Mouse (Mus musculus): Measurements from ENCODE around the gene Ppp1r13b. TPM values are rescaled to one million over a fixed set of nuclear protein-coding genes. Genes with fewer than 3 reads are reported as not detected.
A peak's percentile ranks its signal among the peaks of the same experiment; 100 is the strongest.

Ppp1r13b gene
- 17.0 and 18.3 TPM in 2 replicates for polyA plus RNA-seq (2015; fragmentation: Nextera tagmentation; extraction: Ambion mirVana)

DNA sequence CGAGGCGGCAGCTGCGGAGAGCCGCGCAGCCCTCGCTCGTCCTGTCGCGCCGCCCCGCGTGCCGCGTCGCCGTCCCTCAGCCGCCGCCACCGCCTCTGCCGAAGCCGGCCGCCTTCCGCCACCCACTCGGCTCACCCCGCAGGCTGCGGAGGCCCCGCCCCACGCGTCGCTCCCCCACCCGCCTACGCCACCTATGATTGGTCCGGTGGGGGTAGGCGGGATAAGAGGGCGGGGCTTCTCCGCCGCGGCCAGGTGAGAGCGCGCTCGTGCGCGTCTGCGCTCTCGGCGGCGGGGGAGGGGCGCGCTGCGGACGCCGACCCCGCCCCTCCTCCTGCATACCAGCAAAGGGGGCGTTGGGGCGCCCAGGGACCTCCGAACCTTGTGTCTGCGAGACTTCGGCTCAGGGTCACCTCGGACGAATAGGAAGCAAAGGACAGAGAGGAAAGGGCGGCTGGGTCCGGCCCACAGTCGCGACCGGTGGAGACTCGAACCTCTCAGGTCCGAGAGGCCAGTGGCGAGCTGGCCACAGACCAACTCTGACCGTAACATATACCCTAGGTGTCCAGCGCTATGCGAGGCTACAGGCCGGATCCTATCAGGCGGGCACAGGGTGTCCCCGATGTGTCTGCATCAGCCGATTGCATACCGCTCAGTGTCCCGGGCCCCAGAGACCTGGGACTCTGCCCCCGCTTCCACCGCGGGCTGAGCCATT is at the start of gene Ppp1r13b:
Ppp1r13b (minus strand) TSS at position 141 of the 712 bp plus-strand sequence.
- DNase-seq (ENCODE audit: low spot score), result peak; percentile 96

- DNase-seq (ENCODE audit: low spot score), result no peak
Observed at GRCm38 (mm10) chr12:111956173-111956572, 48.3 kb upstream of the Ppp1r13b start.

GRCm38 (mm10) chr12:111951701-111952100 is 43.8 kb upstream of the Ppp1r13b start:
- DNase-seq (ENCODE audit: low spot score), result no peak

GRCm38 (mm10) chr12:111950486-111950885 is 42.6 kb upstream of the Ppp1r13b start:
- DNase-seq (ENCODE audit: low spot score), result no peak

DNA sequence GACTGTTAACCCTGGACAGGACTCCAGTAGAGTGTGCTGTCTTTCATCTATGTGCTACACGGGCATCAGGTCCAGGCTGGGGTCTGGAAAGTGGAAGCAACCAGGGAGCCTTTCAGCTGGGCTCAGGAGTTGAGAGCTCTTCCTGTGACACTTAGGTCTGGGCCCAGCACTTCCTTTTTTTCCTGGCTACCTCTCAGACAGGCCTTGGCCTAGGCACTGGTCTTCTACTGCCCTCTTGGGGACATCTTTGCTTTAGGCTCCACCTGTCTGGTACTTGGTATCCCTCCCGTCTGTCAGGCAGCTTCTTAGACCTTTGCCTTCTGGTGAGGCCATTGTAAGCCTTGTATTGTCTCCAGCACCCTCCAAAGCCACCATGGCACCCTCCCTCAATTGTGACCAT is 38.8 kb upstream of the Ppp1r13b start:
- DNase-seq (ENCODE audit: low spot score), result peak; percentile 53

DNA sequence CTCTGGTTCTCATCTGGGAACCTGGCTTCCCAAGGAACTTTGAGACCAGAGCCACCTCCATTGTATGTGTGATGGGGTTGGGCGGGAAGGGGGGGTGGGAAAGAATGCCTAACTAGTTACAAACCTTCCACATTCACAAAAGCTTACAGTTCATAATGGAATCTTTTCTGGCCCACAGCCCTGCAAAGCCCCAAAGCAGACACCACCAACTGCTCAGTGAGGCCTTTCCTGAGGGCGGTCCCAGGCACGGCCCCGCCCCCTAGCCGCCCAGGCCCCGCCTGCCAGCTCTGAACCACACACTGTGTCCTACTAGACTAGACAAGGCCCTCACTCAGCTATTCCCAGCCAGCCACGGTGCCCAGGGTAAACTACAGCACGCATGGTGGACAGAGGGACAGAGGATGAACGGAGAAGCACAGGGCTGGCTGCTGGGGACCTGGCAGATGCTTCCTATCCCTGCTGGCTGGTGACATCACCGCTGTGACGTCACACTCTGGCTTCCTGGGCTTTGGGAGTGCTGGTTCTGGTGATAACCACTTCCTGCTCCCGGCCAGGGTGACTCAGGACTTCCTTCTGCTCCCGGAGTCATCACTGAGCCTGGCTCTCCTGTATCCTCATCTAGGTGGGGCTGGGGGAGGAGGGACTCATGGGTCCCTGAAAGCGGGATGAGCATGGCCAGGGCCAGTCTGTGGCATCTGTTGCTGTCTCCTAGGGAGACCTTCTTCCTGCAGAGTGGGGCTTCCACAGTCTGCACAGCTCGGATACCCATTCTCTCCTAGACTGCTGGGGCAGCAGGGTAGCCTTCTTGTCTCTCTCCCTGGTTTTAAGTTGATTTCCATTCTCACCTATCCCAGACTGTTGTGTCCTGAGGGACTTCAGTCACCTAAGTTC is 38.1 kb upstream of the Ppp1r13b start:
- DNase-seq (ENCODE audit: low spot score), result peak; percentile 3

DNA sequence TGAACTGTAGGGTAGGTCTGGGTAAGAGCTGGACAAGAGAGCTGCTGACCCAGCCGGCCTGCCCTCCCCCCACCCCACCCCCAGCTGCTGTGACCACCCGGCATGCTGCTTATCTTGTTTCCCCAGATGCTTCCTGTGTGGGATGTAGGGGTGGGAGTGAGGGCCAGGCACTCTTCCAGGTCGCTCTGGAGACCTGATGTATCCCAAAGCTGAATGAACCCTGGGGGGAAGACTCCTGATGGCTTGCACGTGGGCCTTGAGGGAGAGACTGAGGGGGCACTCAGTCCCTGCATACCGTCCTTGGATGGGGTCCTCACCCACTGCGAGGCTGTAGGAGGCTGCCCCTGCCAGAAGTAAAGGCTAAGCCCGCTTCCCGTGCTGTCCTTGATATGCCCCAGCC is 37.2 kb upstream of the Ppp1r13b start:
- DNase-seq (ENCODE audit: low spot score), result no peak

GRCm38 (mm10) chr12:111944065-111944987 is 36.4 kb upstream of the Ppp1r13b start:
- DNase-seq (ENCODE audit: low spot score), result peak; percentile 45

DNA sequence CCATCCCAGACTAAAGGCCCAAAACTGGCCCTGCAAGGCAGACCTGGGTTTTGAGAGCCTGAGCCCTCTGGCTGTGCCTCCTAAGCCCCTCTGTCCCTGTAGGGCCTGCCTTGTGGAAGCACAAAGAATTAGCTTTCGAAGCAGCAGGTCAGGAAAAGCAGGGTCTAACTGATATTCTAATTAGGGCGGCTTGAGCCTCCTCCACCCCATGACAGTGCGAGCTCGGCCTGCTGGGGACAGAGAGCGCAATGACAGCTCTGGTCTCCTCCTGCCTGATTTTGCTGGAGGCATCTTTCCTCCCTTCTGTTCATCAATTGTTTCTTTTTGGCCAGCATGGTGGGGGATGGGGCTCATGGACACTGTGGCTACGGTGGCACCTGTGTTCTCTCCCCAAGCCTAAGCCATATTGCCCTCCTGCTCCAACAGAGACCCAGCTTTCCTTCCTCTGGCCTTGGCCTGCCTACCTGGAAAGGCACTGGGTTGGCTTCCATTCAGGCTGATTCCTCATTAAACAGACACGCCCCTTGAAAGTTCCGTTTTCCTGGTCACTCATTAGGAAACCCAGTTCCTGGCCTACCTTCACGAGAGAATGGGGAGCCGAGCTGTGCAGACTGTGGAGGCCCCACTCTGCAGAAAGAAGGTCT is 35.6 kb upstream of the Ppp1r13b start:
- DNase-seq (ENCODE audit: low spot score), result peak; percentile 3

DNA sequence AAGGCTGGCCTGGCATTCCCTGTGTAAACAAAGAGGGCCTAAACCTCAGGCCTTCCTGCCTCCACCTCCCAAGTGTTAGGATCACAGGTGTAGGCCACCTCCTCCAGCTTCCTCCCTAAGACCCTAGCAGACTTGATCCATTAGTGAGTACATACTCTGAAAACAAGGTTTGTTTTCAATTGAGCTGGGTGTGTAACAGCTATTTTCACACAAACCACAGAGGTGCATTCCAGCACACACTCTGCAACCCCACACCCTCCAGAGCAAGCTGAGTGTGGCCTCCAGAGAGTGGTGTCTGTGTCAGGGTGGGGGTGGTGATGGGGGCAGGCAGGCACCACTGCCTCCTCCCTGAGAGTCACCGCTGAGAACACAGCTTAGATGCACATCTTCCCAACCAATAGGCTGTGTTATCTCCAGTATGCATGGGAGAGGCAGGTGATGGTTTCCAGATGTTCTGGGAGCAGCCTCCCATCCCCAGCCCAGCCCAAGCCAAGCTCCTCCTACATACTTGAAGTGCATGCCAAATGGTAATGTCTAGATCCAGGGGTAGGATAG is 30.8 kb upstream of the Ppp1r13b start:
- no peak for DNase-seq (ENCODE audit: low spot score)

GRCm38 (mm10) chr12:111936706-111937550 is 29.0 kb upstream of the Ppp1r13b start:
- no peak for DNase-seq (ENCODE audit: low spot score)

GRCm38 (mm10) chr12:111933971-111934370 is 26.1 kb upstream of the Ppp1r13b start:
- DNase-seq (ENCODE audit: low spot score), result no peak

DNA sequence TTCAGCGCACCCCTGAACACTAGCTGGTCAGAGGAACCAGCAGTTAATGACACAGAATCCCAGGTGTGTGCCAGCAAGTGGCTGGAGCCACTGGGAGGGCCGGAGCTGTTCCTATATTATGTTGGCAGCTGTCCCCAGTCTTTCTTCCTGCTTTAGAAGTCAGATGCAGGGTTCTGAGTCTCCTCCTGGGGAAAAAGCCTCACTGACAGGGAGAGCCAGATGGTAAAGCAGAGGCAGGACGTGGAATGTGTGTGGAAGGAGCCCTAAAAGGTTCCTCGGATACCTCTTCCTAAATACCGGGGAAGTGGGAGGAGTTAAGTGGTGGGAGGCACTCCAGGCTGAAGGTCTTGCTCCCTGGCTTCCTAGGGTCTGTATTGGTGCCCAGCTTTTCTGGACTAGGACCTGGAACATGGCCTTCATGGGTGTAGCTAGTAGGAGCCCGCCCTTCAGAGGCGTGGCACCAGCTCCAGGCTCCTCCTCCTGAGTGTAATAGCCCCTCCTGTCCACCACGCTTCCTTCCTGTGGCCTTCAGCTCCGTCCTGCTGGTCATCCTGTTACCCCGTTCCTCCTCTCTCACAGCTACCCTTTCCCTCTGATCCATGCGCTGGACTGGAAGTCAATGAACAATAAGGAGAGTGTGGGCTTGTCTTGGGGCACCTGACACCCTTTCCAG is 25.3 kb upstream of the Ppp1r13b start:
- DNase-seq (ENCODE audit: low spot score), result no peak

DNA sequence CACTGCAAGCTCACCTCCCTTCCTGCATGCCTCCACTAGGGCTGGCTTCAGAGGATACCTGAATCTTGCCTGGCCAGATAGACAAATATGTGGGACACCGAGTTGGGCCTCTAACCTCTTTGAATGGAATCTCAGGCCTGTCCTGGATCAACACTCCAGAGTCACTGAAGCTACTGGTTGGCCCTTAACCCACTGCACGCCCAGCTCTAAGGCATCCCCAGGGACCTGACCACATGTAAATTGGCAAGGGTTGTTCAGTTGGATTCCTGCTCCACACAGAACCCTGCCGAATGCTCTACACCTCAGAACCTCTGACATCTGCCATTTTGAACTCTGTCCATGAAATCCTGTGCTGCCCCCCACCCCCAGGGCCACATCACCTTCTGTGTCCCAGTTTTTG is 24.6 kb upstream of the Ppp1r13b start:
- DNase-seq (ENCODE audit: low spot score), result no peak

DNA sequence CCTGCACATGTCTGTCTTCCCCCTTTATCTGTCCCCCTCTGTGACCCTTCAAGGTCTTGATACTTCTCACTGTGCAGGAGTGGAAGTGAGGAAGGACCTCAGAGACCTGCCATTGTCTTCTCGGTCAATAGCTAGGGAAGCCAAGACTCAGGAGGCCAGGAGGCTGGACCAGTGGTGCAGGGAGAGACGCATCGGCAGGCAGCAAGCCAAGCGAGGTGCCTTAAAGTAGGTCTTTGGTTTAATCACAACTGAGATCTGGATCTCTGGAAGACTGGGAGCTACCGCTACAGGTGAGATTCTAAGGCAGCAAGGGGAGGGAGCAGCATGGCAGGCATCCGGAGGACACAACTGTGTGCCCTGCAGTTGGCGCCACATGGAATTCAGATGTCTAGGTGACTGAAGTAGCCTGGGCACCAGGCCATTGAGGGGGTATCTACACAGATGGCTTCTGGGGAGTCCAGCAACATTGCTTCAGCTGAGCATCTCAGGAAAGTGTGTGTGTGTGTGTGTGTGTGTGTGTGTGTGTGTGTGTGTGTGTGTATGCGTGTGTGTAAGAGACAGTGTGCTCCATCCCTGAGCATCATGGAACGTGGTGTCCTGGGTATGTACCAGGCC is 23.6 kb upstream of the Ppp1r13b start:
- no peak for DNase-seq (ENCODE audit: low spot score)

DNA sequence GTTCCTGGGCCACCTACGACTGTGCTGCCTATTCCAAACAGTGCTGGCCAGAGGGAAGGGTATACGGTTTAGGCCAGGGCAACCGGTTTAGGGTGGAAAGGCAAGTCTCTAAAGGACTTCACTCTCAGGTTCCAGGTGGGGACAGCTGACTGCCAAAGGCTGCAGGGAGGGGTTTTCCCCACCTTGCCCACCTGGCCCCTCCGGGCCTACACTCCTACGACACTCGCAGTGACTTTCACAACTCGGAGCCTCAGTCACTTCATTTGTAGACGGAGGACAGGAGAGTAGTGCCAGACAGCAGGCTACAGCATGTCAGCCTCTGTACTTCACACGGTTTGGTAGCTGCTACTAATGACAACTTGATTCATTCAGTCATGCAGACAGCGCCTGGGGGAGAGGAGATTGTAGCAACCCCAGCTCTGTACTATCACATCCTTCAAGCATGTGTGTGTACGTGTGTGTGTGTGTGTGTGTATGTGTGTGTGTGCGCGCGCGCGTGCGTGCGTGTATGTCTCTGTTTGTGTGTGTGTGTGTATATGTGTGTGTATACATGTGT is 20.6 kb upstream of the Ppp1r13b start:
- no peak for DNase-seq (ENCODE audit: low spot score)

GRCm38 (mm10) chr12:111927338-111927737 is 19.4 kb upstream of the Ppp1r13b start:
- DNase-seq (ENCODE audit: low spot score), result no peak

DNA sequence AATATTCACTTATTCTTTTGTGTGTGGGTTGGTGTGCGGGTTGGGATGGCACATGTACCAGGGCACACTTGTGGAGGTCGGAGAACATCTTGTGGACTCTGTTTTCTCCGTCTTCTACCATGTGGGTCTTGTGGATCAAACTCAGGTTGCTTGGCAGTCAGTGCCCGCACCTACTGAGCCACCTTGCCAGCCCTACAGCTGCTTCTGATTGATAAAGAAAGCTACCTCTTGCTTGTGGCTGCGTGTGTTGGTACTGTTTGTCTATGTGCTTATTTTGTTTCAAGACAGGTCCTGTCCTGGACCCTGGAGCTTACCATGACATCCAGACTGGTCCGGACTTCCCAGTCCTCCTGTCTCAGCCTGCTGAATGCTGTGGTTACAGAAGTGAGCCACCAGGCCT is 15.2 kb upstream of the Ppp1r13b start:
- DNase-seq (ENCODE audit: low spot score), result no peak

All from thymus, postnatal 0 days (tissue).